Mouse (Mus musculus) liver, adult (tissue): Measurements from ENCODE around the gene Add3.

Source experiments
- GATA4 ChIP-seq: IDR thresholded peaks from 2 replicates; pipeline ENCODE4 v1.6.1; 2014; ENCODE audit warnings: mild to moderate bottlenecking, low read length; ENCODE audit not compliant: insufficient replicate concordance

Gene Add3

DNA sequence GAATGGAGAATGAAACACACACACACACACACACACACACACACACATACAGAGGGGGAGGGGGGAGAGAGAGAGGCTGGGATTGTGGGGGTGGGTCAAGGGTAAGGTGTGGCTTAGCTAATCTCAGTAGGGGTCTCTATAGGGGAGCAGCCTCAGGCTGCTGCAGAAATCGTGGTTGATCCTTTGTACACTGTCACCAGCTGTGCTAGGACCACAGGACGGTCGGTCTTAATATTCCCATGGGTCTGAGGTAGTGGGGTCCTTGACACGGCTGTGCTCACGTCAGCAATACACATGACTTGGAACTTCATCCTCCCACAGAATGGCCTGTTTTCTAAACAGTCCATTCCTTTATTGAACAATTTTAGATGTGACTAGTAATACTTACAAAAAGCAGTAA, 35.3 kb downstream of the Add3 start:
- TF ChIP-seq GATA4: no peak

GRCm38 (mm10) chr19:53176518-53176917, 36.3 kb downstream of the Add3 start:
- TF ChIP-seq GATA4: no peak

DNA sequence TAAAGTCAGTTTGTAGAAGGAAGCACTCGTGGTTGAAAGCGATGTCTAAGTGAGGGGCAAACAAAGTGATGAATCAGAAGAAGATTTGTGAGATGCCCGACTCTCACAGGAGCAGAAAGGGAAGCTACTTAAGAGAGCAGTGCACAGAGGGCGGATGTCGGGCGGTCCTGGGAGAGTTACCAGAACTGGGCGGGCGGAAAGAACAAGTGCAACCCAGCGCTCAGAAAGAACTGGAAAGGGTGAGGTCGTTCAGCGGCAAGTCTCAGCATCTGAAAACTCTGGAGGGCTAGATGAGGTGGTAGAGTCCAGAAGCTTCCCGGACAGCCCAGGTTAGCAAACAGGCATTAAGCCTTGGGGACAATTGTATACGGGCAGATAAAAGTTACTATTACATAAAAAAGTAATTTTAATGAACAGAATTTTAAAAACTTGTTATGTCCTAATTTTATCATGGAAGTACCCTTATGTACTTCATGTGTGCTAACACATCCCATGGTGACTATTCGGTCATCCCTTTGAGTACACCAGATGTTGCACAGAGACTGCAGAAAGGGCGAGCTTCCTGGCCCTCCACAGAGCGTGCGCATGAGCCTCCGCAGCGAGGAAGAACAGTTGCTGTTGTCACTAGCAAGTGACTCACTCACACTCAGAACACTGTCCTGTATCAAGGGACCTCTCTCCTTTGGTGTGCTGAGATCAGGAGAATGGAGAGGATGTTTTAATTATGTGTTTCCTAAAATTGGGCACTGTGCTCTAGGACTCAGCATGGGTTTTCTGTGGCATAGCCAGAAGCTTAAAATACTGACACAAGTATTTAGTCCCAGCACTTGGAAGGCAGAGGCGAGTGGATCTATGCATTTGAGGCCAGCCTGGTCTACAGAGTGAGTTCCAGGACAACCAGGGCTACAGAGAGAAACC, 38.6 kb downstream of the Add3 start:
- no peak for TF ChIP-seq GATA4

- TF ChIP-seq GATA4: no peak
Observed at GRCm38 (mm10) chr19:53180168-53180803, 40.0 kb downstream of the Add3 start.

DNA sequence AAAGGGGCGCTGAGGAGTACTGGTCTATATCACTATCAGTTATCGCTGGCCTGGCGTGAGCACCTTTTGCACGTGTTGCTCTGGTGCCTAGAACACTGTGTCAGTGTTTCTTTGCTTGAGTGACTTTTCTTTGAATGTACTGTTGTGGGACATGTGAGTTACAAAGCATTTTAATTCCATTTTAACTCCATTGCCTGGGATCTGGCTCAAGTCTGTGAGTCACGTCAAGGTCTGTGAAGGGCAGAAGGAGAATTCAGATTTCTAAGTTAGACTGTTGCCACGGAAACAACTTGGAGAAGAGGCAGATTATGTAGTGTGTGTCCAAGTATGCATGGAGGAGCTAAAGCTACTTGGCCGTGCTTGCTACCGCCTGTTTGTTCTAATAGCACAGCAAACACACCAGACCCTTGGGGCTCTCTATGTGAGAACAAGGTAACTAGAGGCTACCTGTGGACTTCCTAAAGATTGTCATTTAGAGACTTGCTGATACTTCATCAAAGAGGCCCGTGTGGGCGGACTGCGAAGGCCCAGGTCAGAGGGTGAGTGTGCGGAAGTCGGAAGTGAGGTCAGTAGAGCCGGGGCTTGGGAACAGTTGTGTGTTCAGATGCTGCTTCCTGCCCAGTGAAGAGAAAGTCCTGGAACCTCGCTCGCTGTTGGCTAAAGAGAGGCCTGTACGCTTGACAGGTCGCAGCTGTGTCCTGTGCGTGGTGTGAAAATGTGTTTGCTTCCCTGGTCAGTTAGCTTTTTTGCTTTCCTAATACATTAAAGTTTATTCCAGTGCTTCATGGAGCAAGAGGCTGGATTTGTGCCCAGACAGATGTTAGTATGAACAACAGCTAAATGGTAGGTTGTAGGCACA, 41.0 kb downstream of the Add3 start:
- no peak for TF ChIP-seq GATA4

DNA sequence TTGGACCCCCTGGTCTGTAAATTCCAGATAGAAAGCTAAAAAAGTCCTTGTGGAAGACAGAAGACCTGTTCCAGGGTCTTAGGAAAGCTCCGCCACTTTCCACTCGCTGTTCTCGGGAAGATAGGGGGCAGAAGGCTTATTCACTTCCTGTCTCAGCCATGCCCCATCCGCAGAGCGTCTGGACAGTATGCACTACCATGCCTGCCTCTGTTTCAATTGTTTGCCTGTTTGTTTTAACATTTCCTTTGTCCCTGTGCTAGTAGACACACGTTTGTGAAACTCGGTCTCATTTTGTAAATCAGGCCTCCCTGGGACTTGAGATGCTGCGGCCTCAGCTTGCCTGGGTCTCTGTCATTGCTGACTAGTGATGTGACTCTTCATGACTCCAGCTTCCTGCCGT, 43.4 kb downstream of the Add3 start:
- TF ChIP-seq GATA4: no peak; the same call in 1 of the 2 replicates

GRCm38 (mm10) chr19:53184216-53184615, 44.0 kb downstream of the Add3 start:
- TF ChIP-seq GATA4: no peak

- TF ChIP-seq GATA4: no peak
Observed at GRCm38 (mm10) chr19:53184911-53185310, 44.7 kb downstream of the Add3 start.

- peak; percentile 78; the same call in 1 of the 2 replicates for TF ChIP-seq GATA4
Observed at GRCm38 (mm10) chr19:53185486-53186134, 45.4 kb downstream of the Add3 start.

GRCm38 (mm10) chr19:53186456-53186855, 46.2 kb downstream of the Add3 start:
- TF ChIP-seq GATA4: no peak

DNA sequence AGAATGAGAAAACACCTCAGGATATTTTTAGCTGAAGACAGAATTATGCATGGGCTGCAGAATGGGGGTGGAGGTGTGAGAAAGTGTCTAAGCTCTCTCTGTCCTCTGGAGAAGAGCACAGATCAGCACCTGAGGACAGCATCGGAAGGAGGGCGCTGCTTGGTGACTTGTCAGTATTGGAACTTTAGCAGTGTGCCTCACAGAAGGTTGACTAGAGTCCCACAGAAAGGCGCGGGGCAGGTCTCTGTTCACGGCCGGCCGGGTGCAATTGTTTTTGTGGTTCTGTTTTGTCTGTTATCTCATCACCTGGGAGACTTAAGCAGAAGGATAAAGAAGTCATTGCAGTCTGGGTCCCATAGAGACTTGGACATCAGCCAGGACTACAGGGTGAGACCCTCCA, 47.3 kb downstream of the Add3 start:
- no peak for TF ChIP-seq GATA4

DNA sequence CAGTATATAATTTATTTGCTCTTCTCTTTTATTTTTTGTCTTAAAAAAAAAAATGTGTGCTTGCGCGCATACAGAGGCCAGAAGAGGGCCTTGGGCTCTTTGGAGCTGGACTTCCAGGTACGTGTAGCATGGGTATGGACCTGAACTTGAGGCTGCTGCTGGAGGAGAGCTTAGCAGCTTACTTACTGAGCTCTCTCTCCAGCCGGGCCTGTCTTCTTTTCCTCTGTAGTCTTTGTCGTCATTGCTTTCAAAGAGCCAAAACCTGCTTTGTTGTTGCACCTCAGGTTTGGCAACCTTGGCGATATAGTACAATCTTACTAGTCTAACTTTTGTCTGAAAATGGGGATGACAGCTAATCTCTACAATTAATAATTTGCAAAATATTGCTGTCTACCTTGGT, 47.9 kb downstream of the Add3 start:
- no peak for TF ChIP-seq GATA4

DNA sequence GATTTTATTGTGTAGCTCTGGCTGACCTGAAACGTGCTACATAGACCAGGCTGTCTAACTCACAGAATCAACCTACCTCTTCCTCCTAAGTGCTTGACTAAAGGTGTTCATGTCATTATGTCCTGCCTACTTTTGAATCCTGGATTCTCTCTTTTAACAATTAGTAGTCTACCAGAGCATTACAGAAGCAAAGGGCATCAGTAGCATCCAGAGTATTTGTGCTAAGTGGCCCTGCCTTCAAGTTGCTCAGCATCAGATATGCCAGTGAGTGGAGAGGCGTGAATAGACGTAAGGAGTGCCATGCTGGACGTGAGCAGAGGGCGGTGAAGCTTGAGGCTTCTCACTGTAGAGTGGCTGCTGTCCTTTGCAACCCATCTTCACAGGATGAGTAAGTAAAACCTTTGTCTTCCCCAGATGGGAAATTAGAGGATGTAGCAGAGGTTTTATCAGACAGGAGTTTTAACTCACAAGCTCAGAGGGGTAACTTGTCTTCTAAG, 48.5 kb downstream of the Add3 start:
- no peak for TF ChIP-seq GATA4

DNA sequence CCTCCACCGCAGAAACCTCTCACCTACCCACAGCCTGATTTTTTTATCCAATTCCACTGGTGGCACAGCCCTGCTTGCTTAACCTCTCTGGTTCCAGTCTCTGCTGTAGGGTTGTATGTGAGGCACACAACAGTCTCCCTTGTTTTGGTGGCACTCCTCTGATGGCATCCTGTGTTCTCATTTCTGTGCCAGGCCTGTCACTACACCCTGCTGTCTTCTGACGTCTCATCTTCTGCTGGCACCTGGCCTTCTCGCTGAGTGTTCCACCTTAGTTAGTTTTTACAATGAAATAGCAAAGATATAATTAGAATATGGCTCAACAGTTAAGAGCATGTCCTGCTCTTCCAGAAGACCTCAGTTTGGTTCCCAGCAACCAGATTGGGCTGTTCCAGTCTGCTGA, 49.5 kb downstream of the Add3 start:
- no peak for TF ChIP-seq GATA4

DNA sequence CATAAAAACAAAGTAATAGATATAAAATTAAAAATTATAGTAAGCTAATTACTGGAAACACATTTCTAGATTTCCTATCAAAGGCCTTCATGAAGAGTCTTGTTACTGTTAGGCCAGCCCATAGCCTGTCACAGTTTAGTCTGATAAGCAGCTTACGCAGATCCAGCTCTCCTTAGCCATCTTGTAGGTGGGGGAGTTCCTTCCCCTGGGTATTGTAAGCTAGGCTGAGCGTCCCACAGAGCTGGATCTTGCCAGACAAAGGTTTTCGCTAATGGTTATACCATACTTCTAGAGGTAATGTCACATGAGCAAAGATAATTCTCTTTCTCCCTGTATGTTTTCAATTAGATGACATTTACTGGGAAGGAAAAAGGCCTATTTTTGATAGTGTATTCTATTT, 50.0 kb downstream of the Add3 start:
- TF ChIP-seq GATA4: no peak
